Mouse (Mus musculus) kidney, embryonic 15.5 days (tissue): ENCODE data around the gene 9430015G10Rik. TPM values are rescaled to one million over a fixed set of nuclear protein-coding genes. Genes with fewer than 3 reads are reported as not detected.

ENCODE experiments used
- ATAC-seq: fragments of 200-750 bp; cut with Nextera tagmentation; replicated peaks from 2 replicates; pipeline ENCODE4 v1.8.0; 2017; ENCODE audit warnings: moderate TSS enrichment; ENCODE audit not compliant: low FRiP score
- H3K27ac ChIP-seq: fragments of 300-500 bp; sonication (generic); 2 replicates; pipeline ENCODE4 v1.5.1; 2015; ENCODE audit warnings: mild to moderate bottlenecking, inconsistent platforms
- H3K27me3 ChIP-seq: fragments of 300-500 bp; sonication (generic); 2 replicates; pipeline ENCODE4 v1.6.1; 2015; ENCODE audit warnings: inconsistent platforms
- H3K36me3 ChIP-seq: fragments of 300-500 bp; sonication (generic); 2 replicates; pipeline ENCODE4 v1.6.1; 2015; ENCODE audit warnings: inconsistent platforms
- H3K4me1 ChIP-seq: fragments of 300-500 bp; sonication (generic); 2 replicates; pipeline ENCODE4 v1.6.1; 2015; ENCODE audit warnings: inconsistent platforms
- H3K4me2 ChIP-seq: fragments of 300-500 bp; sonication (generic); 2 replicates; pipeline ENCODE4 v1.6.1; 2015; ENCODE audit warnings: moderate library complexity, mild to moderate bottlenecking, inconsistent platforms
- H3K4me3 ChIP-seq: fragments of 300-500 bp; sonication (generic); replicated peaks from 2 replicates; pipeline ENCODE4 v1.5.1; 2015; ENCODE audit warnings: mild to moderate bottlenecking, inconsistent platforms
- H3K9ac ChIP-seq: fragments of 300-500 bp; sonication (generic); 2 replicates; pipeline ENCODE4 v1.6.1; 2015; ENCODE audit warnings: mild to moderate bottlenecking, inconsistent platforms
- H3K9me3 ChIP-seq: fragments of 300-500 bp; sonication (generic); replicated peaks from 2 replicates; pipeline ENCODE4 v1.6.1; 2016; ENCODE audit warnings: inconsistent platforms
- WGBS: fragments of 180-500 bp; shearing (Covaris S2); methylation state at CpG from one replicate; pipeline ENCODE4 v1.1.7; 2015; ENCODE audit warnings: mixed read lengths; 5-methylcytosine and 5-hydroxymethylcytosine counted together
- polyA plus RNA-seq: library from polyadenylated mRNA; unstranded; fragments of >200 nt; fragmentation: Nextera tagmentation; extraction: Ambion mirVana; gene quantifications from 2 replicates; pipeline ENCODE4 v1.2.1, GENCODE M21; 2015

9430015G10Rik gene
- 39.4 and 42.8 TPM in 2 replicates for polyA plus RNA-seq

DNA sequence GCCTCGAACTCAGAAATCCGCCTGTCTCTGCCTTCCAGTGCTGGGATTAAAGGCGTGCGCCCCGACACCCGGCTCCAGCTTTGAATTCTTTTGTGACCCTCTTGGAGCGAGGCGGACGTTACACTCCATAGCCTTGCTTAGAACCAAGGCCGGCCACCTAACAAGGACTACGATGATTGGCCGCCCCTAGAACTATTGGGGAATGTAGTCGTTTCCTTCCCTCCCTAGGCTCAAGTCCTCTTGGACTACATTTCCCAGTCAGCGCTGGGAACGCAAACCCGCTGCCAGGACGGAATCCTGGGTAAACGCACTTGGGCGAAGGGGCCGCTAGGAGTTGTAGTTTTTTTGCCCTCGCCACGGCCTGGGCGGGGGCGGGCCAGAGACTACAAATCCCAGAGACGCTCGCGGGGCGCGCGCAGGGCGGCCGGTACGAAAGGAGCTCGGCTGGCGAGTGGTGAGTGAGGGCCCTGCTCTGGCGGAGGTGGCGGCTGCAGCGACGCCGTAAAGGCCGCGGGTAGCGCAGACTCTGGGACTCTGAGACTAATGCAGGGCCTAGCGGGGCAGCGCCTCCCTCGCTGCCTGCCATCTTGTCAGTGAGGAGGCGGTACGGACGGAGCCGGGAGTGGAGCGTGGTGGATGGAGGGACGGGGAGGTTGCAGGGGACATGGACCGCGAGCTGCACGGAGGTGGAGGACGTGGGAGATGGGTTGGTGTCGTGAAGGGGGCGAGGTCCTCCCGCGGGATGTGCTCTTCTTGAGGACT is at the start of gene 9430015G10Rik:
Gene 9430015G10Rik (plus strand): TSS at position 413 of the 762 bp plus-strand sequence.
- Histone ChIP-seq H3K27ac (peak within 1 kb of the TSS; percentile 94), H3K27me3 (no peaks in the 10 kb centered on the region), H3K9me3 (no peaks in the 10 kb centered on the region), H3K9ac (peak within 1 kb of the TSS; percentile 92), H3K4me3 (peak within 1 kb of the TSS; percentile 70), H3K36me3 (peaks cover 8% of the 10 kb centered on the region), H3K4me2 (peak within 1 kb of the TSS; percentile 62), H3K4me1 (peaks cover 15% of the 10 kb centered on the region)
- peak; percentile 98 for ATAC-seq
- under 1% methylated on average over 60 of the region's 60 CpGs for WGBS

DNA sequence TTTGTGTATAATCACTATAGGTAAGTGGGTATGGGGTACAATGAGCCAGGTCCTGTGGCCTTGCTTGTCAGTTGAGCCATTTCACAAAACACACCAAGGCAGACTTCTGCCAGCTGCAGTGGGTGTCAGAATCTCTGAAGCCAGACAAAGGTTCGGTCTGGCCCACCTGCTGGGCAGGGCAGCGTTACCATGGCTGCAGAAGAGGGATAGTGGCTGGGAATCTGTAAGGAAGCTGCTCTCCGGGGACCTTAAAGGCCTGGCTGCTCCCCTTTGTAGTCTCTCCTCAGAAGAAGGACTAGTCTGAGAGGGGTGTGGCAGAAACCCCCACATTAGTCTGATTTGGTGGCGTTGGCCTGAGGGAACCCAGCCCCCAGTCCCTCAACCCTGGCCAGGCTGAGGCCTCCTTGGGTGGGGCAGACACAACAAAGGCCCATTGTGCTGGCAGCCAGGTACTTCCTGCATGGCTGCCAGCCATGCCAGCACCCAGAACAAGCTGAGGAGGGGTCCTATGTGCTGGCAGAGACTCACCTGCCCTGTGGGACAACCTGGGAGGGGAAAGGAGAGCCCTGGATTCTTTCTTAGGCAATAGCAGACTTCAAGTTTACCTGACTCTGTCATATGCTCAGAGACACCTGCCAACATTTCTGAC is 45.8 kb upstream of the 9430015G10Rik start:
- Histone ChIP-seq H3K27me3 (no peaks in the 10 kb centered on the region), H3K4me1 (peaks cover 27% of the 10 kb centered on the region), H3K9me3 (no peaks in the 10 kb centered on the region), H3K27ac (peak overlapping the region; percentile 68), H3K9ac (0 out of 2 replicates have a peak overlapping the region, but pooled peaks have one; percentile 11), H3K36me3 (no peaks in the 10 kb centered on the region), H3K4me2 (no peak overlapping the region), H3K4me3 (no peak overlapping the region)
- 17% methylated on average over 4 of the region's 4 CpGs for WGBS
- ATAC-seq = no peak

DNA sequence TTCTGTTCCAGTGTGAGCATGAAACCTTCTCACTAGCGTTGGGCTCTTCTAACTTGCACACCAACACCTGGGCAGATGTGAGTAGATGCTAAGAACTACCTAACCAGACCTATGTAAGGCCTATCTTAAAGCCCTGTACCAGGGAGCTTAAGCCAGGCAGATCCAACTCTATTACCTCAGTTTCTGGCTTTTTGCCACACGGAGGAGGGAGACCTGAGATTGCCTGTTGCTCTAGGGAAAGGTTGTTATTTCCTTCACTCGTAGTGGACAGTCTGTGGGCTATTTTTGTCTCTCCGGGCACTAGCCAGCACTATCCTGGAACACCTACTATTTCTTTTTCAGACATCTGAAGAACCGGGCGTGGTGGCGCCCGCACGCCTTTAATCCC is 45.3 kb upstream of the 9430015G10Rik start:
- 78% methylated on average over 9 of the region's 9 CpGs for WGBS
- ATAC-seq = no peak
- Histone ChIP-seq H3K4me1 (peaks cover 27% of the 10 kb centered on the region), H3K4me2 (no peak overlapping the region), H3K9me3 (no peaks in the 10 kb centered on the region), H3K9ac (no peak overlapping the region), H3K27me3 (no peaks in the 10 kb centered on the region), H3K36me3 (no peaks in the 10 kb centered on the region), H3K27ac (peak overlapping the region; percentile 68), H3K4me3 (no peak overlapping the region)

DNA sequence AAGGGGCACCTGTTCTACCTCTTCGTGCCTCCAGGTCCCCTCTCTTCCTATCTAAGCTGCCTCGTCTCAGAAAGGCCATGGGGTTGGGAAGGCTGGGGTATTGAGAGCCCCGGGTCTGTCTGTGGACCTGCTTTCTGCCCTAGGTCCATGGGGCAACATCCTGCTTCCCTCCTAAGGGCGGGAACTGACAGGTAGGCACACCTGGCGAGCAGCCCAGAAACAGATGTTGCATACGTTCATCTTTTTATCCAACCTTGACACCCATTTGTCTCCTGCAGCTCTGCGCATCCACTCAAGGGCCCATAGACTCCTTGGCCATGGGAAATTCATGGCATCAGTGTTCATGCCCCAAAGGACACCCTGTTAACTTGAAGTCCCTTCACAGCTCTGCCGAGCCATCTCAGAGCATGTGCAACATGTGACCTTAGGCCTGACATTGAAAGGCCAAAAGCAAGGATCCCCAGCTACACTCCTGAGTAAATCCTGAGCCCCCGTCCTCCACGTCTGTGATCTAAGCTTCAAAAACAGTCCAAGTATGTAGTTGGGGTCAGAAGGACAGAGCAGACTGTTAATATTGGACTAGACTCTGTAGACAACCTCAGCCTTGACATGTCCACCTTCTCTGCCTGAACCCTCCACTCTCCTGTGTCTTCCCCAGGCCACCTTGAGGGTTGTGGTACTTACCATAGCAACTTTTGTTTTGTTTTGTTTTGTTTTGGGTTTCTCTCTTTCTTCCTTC is 44.5 kb upstream of the 9430015G10Rik start:
- Histone ChIP-seq H3K4me2 (no peak overlapping the region), H3K27ac (0 out of 2 replicates have a peak overlapping the region, but pooled peaks have one; percentile 9), H3K9me3 (no peaks in the 10 kb centered on the region), H3K36me3 (no peaks in the 10 kb centered on the region), H3K4me1 (peaks cover 29% of the 10 kb centered on the region), H3K4me3 (no peak overlapping the region), H3K27me3 (no peaks in the 10 kb centered on the region), H3K9ac (no peak overlapping the region)
- 81% methylated on average over 10 of the region's 10 CpGs for WGBS
- no peak for ATAC-seq

DNA sequence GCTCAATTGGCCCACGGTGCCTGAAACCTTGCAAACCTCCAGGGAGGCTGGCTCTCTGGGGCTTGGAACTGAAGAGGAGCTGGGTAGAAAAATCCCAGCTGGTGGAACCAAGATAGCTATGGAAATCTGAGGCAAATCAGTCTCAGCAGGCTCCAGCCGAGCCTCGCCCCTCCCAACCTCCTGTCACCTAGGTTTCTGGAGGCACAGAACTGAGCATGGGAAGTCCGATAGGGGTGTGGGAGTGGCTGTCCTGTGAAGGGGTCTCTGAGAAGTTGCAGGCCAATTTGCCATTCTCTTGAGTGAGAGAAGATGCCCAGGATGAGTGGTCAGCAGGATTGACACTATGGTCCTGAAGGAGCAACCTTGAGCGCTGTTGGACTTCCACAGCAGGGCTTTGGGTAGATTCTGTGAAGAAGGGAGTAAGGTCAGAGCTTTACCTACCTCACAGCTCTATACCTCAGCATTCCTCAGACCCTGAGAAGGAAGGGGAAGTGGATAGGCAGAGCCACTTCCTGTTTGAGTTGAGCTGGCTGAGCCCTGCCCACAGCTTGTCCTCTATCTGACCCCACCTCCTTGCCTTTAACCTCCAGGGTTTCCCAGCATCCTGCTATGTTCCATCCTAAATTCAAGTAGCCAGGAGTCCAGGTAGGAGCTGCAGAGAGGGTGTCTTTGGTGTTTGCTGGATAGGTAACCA is 42.4 kb upstream of the 9430015G10Rik start:
- Histone ChIP-seq H3K9ac (no peak overlapping the region), H3K4me3 (no peak overlapping the region), H3K27ac (no peak overlapping the region), H3K27me3 (no peaks in the 10 kb centered on the region), H3K4me2 (no peak overlapping the region), H3K4me1 (peaks cover 32% of the 10 kb centered on the region), H3K36me3 (no peaks in the 10 kb centered on the region), H3K9me3 (no peaks in the 10 kb centered on the region)
- WGBS = 60% methylated on average over 5 of the region's 5 CpGs
- no peak for ATAC-seq

DNA sequence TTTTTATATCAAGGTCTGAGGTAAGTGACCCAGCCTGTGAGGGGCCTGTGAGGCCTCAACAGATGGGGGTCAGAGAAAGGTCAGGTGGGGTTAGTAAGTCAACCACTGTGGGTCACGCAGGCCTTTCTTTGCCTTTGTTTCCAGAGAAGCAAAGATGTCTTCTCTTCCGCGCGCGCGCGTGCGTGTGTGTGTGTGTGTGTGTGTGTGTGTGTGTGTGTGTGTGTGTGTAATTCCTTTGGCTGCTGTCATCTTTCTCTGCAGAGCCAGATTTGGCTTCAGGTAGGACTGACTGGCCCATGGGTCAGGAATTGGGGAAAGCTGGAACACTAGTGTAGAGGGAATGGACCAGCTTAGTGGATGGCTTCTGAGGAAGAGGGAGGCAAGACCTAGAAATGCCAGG is 40.1 kb upstream of the 9430015G10Rik start:
- no peak overlapping the region for H3K4me3 ChIP-seq
- no peaks in the 10 kb centered on the region for H3K36me3 ChIP-seq
- WGBS = 94% methylated on average over 5 of the region's 8 CpGs
- ATAC-seq = no peak
- H3K9me3 ChIP-seq = no peaks in the 10 kb centered on the region
- H3K4me2 ChIP-seq = no peak overlapping the region
- no peak overlapping the region for H3K27ac ChIP-seq
- H3K27me3 ChIP-seq = no peaks in the 10 kb centered on the region
- peaks cover 23% of the 10 kb centered on the region for H3K4me1 ChIP-seq
- H3K9ac ChIP-seq = no peak overlapping the region

DNA sequence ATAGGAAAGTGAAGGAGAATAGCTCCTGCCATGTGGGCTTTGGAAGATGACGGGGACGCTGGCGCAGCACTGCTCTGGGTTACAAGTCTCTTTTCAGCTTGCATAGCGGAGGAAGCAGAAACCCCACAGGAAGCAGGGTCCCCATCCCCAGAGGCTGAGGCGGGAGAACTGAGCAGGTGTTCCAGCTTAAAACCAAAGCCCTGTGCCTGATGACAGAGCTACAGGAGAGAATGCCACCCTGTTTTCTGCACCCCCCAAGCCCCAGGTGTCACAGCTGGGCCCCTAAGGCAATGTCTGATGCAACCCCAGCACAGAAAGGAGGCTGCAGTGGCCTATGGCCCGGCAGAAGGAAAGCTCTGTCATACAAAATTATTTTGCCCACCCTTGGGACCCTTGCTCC is 39.5 kb upstream of the 9430015G10Rik start:
- WGBS = 58% methylated on average over 6 of the region's 6 CpGs
- H3K9me3 ChIP-seq = no peaks in the 10 kb centered on the region
- H3K4me1 ChIP-seq = peaks cover 23% of the 10 kb centered on the region
- no peak overlapping the region for H3K27ac ChIP-seq
- no peak overlapping the region for H3K4me3 ChIP-seq
- no peaks in the 10 kb centered on the region for H3K27me3 ChIP-seq
- H3K9ac ChIP-seq = no peak overlapping the region
- ATAC-seq = 0 out of 2 replicates have a peak, but pooled peaks have one; percentile 15
- no peak overlapping the region for H3K4me2 ChIP-seq
- no peaks in the 10 kb centered on the region for H3K36me3 ChIP-seq

DNA sequence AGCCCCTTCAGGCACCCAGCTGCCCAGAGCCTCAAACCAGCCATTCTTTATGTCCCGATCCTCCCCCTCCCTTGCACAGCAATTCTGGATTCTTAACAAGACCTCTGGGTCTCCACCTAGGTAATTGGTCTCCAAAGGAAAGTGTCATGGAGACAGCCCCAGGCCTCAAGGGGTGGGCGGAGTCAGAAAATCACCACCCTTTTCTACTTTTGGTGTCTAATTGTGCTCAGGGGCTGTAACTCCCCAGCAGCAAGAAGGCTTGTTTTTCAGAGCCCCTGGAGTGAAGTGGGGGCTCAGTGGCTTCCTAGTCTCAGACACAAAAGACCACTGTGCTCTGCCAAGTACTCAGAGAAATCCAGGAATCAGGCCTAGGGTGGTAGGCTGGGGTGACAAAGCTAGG is 39.1 kb upstream of the 9430015G10Rik start:
- WGBS = 59% methylated on average over 2 of the region's 2 CpGs
- H3K27me3 ChIP-seq = no peaks in the 10 kb centered on the region
- H3K9ac ChIP-seq = no peak overlapping the region
- no peaks in the 10 kb centered on the region for H3K9me3 ChIP-seq
- no peak overlapping the region for H3K4me2 ChIP-seq
- H3K27ac ChIP-seq = no peak overlapping the region
- ATAC-seq = 0 out of 2 replicates have a peak, but pooled peaks have one; percentile 25
- no peak overlapping the region for H3K4me3 ChIP-seq
- H3K36me3 ChIP-seq = no peaks in the 10 kb centered on the region
- H3K4me1 ChIP-seq = peaks cover 23% of the 10 kb centered on the region

DNA sequence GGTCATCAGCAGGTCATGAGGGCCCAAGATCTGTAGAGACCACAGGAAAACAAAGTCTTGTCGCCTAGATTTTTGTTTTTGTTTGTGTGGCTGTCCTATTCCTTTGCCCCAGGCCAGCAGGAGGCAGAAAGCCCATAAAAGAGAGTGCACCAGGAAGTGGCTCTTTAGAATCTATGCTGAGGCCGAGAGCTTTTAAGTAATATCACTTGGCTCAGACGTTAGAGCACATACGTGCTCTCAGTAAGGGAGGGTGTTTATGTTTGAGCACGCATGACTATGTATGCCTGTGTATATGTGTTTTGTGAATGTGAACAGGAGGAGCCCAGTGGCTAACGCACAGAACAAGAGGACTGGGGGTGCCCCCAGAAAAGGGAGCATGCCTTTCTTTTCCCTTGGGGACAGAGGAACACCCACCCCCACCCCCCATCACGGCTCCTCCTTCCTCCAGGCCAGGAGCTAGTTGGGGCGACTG is 32.8 kb upstream of the 9430015G10Rik start:
- H3K27me3 ChIP-seq = peaks cover 8% of the 10 kb centered on the region; the same call in 1 of the 2 replicates
- no peaks in the 10 kb centered on the region for H3K9me3 ChIP-seq
- ATAC-seq = peak; percentile 44; the same call in 1 of the 2 replicates
- peak overlapping the region; percentile 94 for H3K4me2 ChIP-seq
- 10% methylated on average over 8 of the region's 8 CpGs for WGBS
- H3K4me3 ChIP-seq = peak overlapping the region; percentile 51
- peaks cover 35% of the 10 kb centered on the region for H3K4me1 ChIP-seq
- peak overlapping the region; percentile 90 for H3K27ac ChIP-seq
- H3K9ac ChIP-seq = peak overlapping the region; percentile 52; the same call in 1 of the 2 replicates
- no peaks in the 10 kb centered on the region for H3K36me3 ChIP-seq

DNA sequence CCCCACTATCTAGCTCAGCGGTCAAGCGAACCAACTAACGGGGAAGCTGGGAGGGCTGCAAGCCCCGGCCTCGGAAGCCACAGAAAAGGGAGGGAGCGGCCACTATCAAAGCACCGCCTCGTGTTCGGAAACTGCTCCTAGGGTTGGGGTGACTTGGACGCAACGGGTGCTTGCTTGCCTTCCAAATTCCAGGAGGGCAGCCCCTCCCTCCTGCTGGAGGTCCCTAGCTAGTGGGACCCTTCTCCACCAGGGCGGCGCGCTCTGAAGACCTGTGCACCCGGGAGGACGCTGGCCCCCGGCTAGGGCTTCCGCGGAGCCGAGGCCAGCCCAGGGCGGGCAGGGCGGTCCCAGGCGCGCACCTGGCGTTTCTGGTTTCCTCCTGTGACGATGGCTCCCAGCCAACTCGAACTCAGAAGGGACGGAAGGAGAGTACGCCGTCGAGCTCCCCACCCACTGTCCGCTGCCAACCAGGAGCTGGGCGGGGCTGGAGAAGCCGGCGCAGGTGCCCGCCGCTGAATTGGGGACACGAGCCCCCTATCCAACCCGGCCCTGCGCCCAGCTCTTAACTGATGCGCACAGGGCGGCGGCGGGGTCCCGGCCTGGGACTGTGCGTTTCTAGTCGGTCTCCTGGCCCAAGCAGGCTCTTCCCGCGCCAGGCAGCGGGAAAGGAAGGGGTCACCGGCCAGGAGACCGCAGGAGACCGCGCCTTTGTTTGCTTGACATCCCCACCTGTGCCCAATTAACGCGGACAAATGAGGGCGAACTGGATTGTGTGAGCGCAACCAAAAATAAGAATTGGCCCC is 32.1 kb upstream of the 9430015G10Rik start:
- WGBS = under 1% methylated on average over 57 of the region's 58 CpGs

More for the DNA sequence above, 32.1 kb upstream of the 9430015G10Rik start:
- ATAC-seq = peak; percentile 84
- peaks cover 8% of the 10 kb centered on the region; the same call in 1 of the 2 replicates for H3K27me3 ChIP-seq
- peak overlapping the region; percentile 51 for H3K4me3 ChIP-seq
- peak overlapping the region; percentile 90 for H3K27ac ChIP-seq
- peak overlapping the region; percentile 52 for H3K9ac ChIP-seq
- peak overlapping the region; percentile 94 for H3K4me2 ChIP-seq
- H3K9me3 ChIP-seq = no peaks in the 10 kb centered on the region
- H3K4me1 ChIP-seq = peaks cover 42% of the 10 kb centered on the region
- H3K36me3 ChIP-seq = no peaks in the 10 kb centered on the region
